Mouse (Mus musculus): ENCODE measurements around the gene Fgf14.
"Not testable (repeated sequence)": the region's sequence is repeated elsewhere in the genome, so short reads cannot be mapped to it uniquely, and the experiment has no call there.

Fgf14 gene

DNA sequence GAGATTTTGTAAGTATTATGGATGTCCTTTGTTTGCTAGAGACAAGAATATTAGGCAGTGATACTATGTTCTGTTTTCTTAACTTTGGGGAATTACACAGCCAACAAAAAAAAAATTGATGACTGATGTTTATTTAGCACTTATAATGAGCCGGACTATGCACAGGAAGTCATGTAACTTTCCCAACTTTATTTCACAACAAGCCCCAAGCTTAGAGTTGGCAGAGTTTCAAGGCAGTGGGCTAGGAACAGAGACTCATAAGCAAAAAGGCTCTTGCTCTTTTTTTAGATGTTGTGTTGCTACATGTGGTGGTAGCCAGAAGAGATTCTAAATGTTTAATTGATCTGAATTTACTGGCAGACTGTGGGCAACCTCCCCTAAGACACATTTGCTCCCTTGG lies 191.7 kb downstream of the Fgf14 start:
- no peak for DNase-seq (ENCODE audit: inconsistent age in 2 of 2, low spot score in 1 of 2)

DNA sequence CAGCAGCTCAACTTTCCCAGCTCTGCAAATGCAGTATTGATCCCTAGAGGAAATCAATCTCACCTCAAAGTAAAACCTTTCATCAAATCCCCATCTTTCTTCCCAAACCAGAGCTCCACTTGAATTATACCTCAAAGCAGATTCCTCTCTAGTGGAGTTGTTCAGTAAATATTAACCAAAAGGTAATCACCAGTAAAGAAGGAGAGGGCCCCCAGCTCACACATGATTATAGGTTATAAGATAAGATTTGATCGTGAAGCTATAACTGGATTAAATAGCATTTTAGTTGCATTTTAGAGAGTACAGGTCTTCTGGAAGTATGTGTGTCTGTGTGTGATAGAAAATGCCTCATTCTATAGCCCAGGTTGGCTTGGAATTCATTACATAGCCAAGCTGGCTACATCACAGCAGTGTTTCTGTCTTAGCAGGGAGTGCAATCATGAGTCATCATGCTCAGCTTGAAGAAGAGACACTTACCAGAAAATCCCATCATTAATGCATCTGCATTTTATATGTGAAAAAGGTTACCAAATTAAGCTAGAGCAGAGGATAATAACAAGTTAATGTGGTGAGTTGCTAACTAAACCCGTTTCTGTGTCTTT lies 202.8 kb downstream of the Fgf14 start:
- no peak for DNase-seq (ENCODE audit: inconsistent age in 2 of 2, low spot score in 1 of 2)

DNA sequence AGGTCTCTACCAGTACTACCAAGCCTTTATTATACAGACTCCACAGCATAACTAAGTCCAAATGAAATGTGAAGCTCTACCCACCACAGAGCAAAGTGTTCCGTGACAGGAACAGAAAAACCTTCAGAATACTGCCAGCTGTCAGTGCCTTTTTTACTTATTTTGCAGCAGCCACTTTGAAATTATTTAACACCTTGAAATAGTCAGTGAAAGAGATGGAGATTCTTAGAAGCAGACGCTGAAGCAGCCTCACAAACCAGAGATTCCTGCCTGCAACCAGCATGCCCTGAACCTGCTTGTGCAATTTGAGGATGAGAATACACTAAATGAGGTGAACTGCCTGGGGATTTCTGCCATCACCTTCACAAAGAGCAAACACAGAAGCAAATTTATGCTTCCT lies 206.0 kb downstream of the Fgf14 start:
- DNase-seq (ENCODE audit: inconsistent age in 2 of 2, low spot score in 1 of 2) = no peak

DNA sequence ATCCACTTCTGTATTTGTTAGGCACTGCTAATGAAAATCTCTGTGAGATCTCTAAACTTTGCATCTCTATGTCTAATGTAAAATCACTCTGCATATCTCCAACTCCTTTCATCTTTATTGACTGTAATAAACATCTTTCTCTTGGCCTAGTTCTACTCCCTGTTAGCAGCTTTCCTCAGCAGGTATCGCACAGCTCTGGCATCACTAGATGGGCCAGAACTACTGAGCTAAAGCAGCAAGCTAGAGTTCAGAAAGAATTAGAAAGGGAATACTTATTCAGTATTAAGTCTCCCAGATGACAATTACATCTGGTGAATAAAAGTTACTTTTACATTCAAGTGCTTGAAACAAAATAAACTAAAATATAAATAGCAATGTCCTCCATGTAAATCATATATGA lies 221.8 kb downstream of the Fgf14 start:
- DNase-seq (ENCODE audit: inconsistent age in 2 of 2, low spot score in 1 of 2) = no peak

DNA sequence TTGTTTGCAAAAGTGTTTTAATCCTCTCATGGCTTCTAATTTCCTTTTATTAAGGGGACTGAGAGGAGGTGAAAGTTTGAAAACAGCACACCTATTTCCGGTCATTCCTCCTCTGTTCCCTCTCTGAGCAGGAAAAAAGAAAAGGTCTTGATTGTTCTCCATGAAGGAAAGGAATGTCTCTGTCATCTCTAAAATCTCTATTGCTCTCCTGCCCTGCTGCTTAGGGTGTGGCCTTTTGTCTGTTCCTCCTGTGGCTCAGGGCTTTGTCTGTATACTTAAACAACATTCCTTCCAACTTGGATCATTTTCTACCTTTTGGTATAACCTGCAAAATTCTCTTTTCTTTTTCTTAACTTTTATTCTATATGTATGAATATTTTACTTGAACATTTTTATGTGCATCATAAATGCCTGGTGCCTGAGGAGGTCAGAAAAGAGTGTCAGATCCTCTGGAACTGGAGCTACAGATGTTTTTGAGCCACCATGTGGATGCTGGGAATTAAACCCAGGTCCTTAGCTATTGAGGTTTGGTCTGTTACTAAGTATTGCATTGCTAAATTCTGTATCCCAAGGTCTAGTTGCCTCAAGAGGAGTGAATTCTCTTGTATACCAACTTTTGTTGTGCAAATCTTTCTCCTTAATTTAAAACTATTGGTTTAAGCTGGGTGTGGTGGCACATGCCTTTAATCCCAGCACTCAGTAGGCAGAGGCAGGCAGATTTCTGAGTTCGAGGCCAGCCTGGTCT lies 230.7 kb downstream of the Fgf14 start:
- DNase-seq (ENCODE audit: inconsistent age in 2 of 2, low spot score in 1 of 2) = no peak

DNA sequence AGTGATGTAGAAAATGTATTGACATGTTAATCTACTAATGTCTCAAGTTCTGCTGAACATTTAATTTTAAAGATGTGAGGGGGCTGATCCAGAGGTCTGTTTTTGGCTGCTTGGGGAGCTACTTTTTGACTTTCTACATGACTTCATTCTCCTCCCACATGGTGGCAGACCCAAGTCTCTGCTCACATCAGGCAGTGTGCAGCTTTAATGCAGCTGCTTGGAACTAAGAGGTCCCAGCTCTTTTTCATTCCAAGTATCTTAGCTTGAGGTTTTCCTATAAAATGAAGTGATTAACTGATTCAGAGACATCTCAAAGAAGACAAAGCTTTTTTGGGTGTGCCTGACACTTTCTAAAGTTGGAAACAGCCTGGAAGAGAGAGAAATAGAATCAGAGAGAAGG lies 232.1 kb downstream of the Fgf14 start:
- no peak for DNase-seq (ENCODE audit: inconsistent age in 2 of 2, low spot score in 1 of 2)

DNA sequence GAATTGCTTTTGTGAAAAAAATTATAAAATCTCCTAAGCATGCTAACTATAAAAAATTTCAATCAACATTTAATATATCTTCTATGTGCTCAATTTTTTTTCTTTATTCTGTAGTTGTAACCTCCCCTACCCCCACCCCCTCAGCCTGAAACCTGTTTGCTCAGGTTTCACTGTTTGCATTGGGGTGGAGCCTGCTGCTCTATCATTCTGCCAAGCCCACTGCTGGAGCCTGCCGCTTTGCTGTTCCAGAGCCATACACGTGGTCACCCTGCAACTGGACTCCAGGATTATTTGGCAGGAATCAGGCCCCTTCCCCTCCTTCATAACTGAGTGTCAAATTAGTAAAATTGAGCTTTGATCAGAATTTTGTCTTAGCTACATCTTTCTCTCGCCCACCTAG lies 237.6 kb downstream of the Fgf14 start:
- DNase-seq (ENCODE audit: inconsistent age in 2 of 2, low spot score in 1 of 2) = not testable (repeated sequence)

DNA sequence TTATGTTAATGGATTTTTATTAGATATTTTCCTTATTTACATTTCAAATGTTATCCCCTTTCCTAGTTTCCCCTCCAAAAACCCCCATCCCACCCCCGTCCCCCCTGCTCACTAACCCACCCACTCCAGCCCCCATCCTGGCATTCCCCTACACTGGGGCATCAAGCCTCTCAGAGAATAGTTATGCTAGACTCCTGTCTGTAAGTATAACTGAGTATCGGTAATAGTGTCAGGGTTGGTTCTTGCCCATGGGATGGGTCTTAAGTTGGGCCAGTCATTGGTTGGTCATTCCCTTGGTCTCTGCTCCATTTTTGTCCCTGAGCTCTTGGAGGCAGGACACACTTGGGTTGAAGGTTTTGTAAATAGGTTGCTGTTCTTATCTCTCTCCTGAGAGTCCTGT lies 265.0 kb downstream of the Fgf14 start:
- DNase-seq (ENCODE audit: inconsistent age in 2 of 2, low spot score in 1 of 2) = no peak

DNA sequence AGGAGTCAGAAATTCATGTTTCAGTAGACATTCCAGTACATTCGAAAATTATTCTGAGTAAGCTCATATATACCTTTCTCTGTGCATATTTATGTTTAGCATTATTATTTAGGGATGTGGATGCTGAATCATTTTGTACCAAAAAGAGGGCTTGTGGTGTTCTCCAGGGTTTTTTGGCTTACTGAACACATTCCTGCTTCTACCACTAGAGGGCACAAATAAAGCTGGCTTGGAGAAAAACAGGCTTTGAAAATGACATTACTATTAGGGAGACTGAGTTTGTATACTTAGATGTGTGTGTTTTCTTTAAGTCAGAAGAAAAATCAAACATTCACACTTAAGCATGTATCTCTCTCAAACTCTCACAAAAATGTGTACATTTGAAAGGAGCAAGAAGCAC lies 266.0 kb downstream of the Fgf14 start:
- DNase-seq (ENCODE audit: inconsistent age in 2 of 2, low spot score in 1 of 2) = peak in 1 of 2 experiments; percentile 33

DNA sequence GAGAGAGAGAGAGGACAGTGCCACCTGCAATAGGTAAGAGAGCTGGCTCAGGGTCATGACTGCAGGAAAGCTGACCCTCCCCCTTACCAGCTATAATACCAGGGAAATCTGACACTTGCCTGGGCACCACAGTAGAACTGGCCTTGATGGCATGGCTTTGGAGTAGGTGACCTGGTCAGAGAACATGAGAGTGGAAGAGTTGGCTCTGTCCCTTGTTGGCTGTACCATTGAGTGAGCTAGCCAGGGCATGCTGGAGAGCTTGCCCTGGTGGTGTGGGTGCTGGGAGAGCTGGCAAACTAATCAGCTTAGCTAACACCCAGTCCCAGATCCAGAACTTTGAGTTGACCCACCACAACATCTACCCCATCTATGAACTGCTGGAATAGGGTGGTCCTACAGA lies 348.5 kb downstream of the Fgf14 start:
- DNase-seq (ENCODE audit: inconsistent age in 2 of 2, low spot score in 1 of 2) = peak in 1 of 2 experiments; percentile 33

DNA sequence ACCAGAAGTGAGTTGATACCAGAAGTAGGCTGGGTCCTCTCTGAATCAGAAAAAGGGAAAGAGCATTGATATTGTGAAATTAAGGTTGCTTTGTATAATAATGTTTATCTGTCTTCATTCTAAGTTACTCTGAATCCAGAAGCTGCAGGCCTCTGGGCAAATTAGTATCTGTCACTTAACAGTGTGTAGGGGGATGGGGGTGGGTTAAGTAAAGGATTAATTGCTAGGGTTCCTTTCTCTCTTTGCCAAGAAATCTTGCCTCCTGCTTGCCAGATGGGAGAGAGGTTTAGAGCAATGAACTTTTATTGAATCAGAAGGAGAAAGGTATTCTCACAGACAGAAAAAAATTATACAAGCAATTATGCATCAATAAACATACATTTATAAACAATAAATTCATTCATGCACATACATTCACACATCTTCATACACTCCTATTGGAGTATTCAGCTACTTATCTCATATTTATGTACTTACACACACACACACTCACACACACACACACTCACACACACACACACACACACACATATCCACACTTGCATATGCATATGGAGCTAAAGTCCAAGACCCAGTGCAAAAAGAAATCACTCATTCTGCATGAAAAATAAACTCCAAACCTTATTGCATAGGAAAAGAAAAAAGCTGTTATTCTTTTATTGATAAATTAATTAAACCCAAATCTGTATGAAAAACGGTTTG lies 357.8 kb downstream of the Fgf14 start:
- no peak for DNase-seq (ENCODE audit: inconsistent age in 2 of 2, low spot score in 1 of 2)

DNA sequence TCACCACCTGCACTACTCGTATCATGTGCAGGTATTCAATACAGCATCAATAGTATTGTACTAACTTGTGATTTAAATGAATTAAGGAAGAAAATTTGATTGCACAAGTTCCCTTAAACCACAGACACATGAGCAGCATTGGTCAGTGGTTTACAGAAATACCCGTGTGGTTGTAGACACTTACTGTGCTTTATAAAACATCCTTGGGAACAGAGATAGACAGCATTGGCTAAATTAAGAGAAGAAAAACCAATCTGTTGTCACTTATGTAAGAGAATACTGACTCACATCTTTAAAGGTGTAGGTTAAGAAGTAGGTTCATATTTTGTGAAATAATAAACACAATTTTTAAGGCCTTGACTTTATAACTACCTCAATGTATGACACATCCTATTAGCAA lies 361.4 kb downstream of the Fgf14 start:
- DNase-seq (ENCODE audit: inconsistent age in 2 of 2, low spot score in 1 of 2) = no peak

DNA sequence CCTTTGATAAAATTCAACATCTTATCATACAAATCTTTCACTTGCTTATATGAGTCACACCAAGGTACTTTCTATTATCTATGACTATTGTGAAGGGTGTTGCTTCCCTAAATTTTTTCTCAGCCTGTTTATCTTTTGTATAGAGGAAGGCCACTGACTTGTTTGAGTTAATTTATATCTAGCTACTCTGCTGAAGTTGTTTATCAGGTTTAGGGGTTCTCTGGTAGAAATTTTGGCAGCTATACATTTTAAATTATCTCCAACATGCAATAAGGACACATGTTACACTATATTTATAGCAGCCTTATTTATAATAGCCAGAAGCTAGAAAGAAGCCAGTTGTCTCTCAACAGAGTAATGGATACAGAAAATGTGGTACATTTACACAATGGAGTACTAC lies 389.9 kb downstream of the Fgf14 start:
- no peak for DNase-seq (ENCODE audit: inconsistent age in 2 of 2, low spot score in 1 of 2)

DNA sequence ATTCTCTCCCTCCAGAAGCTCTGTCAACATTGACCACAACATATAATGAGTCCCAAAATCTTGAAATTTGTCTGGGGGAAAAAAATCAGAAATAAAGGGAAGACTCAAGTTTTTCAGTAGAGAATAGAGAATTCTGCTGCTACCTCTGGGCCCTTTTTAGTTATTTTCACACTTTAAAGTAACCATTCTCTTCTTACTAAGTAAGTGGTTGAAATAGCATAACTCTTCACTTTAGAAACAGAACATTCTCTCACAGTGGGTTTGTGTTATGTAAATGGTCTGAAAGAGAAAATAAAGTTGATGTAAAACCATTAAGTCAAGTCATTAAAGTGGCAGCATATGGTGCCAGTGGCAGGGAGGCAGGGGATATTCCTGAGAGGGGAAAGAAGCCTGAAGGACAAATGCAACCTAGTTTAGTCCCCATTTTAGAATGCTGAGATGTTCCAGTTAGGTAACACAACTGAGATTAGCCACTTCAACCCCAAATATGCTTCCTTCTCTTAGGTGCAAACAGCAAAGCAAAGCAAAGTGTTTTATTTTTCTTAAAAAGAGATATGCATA lies 398.5 kb downstream of the Fgf14 start:
- DNase-seq (ENCODE audit: inconsistent age in 2 of 2, low spot score in 1 of 2) = no peak

DNA sequence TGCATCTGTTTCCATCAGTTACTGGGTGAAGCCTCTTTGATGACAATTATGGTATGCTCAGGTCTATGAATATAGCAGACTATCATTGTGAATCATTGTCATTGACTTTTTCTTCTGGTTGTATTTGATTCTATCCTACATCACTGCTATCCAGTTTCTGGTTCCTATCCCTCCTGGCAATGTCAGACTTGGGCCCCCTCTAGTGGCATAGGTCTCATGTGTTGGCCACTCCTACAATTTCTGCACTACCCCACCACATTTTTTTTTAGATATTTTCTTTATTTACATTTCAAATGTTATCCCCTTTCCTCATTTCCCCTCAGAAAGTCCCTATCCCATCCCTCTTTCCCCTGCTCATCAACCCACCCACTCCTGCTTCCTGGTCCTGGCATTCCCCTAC lies 409.9 kb downstream of the Fgf14 start:
- DNase-seq (ENCODE audit: inconsistent age in 2 of 2, low spot score in 1 of 2) = no peak

DNA sequence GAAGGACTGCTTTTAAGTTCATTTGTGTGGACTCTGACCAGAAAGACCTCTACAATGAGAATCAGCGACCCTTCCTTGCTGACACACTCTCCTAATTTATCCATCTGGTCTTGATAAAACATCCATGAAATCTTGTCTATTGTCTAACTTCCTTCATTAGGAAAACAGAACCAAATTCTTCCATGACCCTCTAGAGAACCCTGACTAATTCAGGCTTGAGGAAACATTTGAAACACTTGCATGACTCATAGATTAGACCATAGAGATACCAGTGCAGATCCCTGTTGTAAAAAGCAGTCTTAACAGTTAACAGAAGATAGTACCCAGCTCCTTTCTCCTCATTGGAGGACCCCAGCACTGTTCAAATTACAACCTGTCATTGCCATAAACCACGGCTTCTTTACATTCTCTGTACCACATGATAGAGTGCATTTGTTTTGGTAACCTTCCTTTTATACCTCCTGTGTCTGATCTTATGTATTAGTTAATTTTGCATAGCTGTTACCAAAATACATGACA lies 412.3 kb downstream of the Fgf14 start:
- peak in 1 of 2 experiments; percentile 18 for DNase-seq (ENCODE audit: inconsistent age in 2 of 2, low spot score in 1 of 2)

DNA sequence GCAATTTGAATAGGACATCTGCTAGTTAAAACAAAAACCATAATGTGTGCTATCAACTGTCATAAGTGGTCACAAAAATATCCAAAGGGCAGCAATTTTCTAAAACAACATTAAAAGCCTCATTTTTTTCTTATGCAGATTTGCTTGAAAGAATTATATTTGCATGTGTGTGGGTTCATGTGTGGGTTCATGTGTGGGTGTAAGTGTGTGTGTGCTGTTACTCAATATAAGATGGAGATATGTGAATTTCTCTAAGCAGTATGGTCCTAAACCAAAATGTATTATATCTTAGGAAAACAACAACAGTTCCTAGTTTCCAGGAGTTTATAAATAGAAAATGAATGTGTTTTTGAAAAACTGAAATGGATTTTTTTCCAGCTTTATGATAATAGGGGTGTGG lies 413.7 kb downstream of the Fgf14 start:
- no peak for DNase-seq (ENCODE audit: inconsistent age in 2 of 2, low spot score in 1 of 2)

DNA sequence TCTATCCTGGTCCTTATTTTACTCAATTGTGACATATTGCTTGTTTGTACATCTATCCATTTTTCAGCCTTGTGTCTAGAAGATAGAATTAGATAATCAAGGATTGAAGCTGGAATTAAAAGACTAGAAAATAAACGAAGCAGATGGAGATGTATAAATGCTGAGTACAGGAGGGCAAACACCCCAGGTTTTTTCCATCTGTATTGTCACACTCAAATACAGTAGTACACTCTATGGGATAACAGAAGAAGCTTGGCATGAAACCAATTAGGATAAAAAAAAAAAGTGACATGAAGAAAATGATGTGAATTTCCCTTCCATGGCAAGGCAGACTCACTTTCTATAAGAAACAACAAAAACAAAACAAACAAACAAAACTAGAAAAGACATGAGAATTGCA lies 429.4 kb downstream of the Fgf14 start:
- DNase-seq (ENCODE audit: inconsistent age in 2 of 2, low spot score in 1 of 2) = no peak

DNA sequence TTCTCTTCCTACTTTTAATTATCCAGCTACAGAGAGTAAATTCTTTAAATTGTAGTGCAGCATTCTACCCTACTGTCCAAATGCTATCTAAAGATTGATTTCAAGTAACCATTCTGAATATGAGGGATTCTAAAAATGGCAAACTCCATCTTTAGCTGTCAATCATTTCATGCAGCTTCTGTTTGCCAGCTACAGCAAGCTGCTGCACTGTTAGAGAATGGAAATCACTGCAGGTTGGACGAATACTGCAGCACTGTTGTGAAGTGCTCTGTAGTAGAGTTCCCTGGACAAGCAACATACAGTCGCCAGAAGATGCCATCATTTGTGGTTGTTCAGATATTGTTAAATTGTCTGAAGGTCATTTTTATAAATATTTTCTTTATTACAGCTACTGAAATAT lies 453.5 kb downstream of the Fgf14 start:
- DNase-seq (ENCODE audit: inconsistent age in 2 of 2, low spot score in 1 of 2) = no peak

DNA sequence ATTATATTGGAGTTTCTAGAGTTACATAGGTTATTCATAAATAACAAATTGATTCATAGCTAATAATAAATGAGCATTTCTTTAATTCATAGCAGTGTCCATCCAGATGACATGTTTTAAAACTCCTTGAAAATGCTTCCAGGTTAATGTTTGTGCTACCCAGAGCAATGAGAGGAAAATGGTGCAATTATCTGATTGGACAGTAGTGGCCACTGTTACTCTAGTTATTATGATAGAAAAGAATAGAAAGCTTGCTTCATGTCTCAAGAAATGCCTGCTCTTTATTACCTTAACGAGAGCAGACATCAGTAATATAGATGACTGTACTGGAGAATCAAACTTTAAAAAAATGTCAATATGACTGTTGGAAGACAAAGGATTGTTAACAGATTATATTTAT lies 454.5 kb downstream of the Fgf14 start:
- peak in 1 of 2 experiments; percentile 38 for DNase-seq (ENCODE audit: inconsistent age in 2 of 2, low spot score in 1 of 2)

DNA sequence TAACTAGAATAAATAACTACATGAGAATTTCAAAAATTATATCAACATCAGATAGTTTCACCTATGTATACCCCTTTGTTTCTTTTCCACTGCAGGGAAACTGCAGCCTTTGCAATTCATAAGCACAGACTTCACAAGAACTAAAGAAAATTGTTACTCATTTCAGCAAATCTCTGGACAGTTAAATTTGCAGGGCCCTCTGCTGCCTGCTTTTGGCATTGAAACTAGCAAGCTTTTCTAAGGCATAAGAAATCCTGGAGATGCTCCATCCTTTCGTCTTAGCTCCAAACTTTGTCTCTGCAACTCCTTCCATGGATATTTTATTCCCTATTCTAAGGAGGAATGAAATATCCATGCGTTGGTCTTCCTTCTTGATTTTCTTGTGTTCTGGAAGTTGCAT lies 455.9 kb downstream of the Fgf14 start:
- DNase-seq (ENCODE audit: inconsistent age in 2 of 2, low spot score in 1 of 2) = peak in 1 of 2 experiments; percentile 24

DNA sequence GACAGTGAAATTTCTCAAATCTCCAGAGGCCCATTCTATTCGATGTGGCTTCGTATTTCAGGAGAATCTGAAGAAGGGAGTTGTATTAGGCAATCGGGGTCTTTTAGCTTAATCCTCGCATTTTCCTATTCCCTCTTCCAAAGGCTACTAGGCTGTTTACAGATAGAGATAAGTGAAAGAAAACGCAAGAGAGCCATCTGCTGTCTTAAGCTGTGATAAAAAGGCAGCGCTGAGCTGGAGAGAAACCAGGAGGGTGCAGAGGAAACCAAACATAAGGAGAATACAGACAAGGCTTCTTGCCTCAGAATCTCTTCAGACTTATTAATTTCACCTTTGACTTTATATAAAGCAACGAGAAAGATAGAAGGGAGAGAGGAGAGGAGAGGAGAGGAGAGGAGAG lies 481.1 kb downstream of the Fgf14 start:
- DNase-seq (ENCODE audit: inconsistent age in 2 of 2, low spot score in 1 of 2) = peak in 1 of 2 experiments; percentile 39
